Mouse (Mus musculus): ENCODE results near the gene Agap2. TPM values are rescaled to one million over a fixed set of nuclear protein-coding genes. Genes with fewer than 3 reads are reported as not detected.

Gene Agap2
- polyA plus RNA-seq, 2 experiments, result 0.32 to 5.3 TPM

GRCm38 (mm10) chr10:127138328-127139141 is 63.5 kb downstream of the Agap2 start:
- TF ChIP-seq POLR2A (IDR thresholded peaks at IDR 0.05; ENCODE audit: borderline replicate concordance, extremely low read depth, insufficient read depth, insufficient read length), result no peak
- Histone ChIP-seq H3K4me3 (replicated peaks; ENCODE audit: low read length) (no peak overlapping the region), H3K9me3 (ENCODE audit: control insufficient read depth, low read length) (no peaks in the 10 kb centered on the region), H3K4me2 (replicated peaks; ENCODE audit: low read depth, low read length, severe bottlenecking) (no peak overlapping the region), H3K4me1 (ENCODE audit: control insufficient read depth, insufficient read depth, low read length) (no peaks in the 10 kb centered on the region), H3K9ac (ENCODE audit: low read depth, low read length, severe bottlenecking) (no peak overlapping the region), H3K27ac (replicated peaks; ENCODE audit: low read depth, low read length) (no peak overlapping the region), H3K36me3 (ENCODE audit: control insufficient read depth, insufficient read depth, low read length) (no peaks in the 10 kb centered on the region), H3K27me3 (ENCODE audit: control insufficient read depth, insufficient read depth, low read length) (no peaks in the 10 kb centered on the region)
- ATAC-seq (ENCODE audit: low FRiP score, low read depth) (no peak), DNase-seq (ENCODE audit: low spot score) (no peak)
- 80% methylated on average over 18 of the region's 18 CpGs for WGBS

GRCm38 (mm10) chr10:127140971-127141370 is 65.9 kb downstream of the Agap2 start:
- H3K27me3 ChIP-seq (ENCODE audit: control insufficient read depth, insufficient read depth, low read length), result no peaks in the 10 kb centered on the region
- ATAC-seq (ENCODE audit: low FRiP score, low read depth) (no peak), DNase-seq (ENCODE audit: low spot score) (no peak)
- TF ChIP-seq POLR2A (IDR thresholded peaks at IDR 0.05; ENCODE audit: borderline replicate concordance, extremely low read depth, insufficient read depth, insufficient read length), result no peak
- H3K9ac ChIP-seq (ENCODE audit: low read depth, low read length, severe bottlenecking), result no peak overlapping the region
- H3K27ac ChIP-seq (replicated peaks; ENCODE audit: low read depth, low read length), result no peak overlapping the region
- no peaks in the 10 kb centered on the region for H3K9me3 ChIP-seq (ENCODE audit: control insufficient read depth, low read length)
- H3K4me2 ChIP-seq (replicated peaks; ENCODE audit: low read depth, low read length, severe bottlenecking), result no peak overlapping the region
- H3K4me3 ChIP-seq (replicated peaks; ENCODE audit: low read length), result no peak overlapping the region
- no peaks in the 10 kb centered on the region for H3K36me3 ChIP-seq (ENCODE audit: control insufficient read depth, insufficient read depth, low read length)
- WGBS, result 82% methylated on average over 11 of the region's 11 CpGs
- H3K4me1 ChIP-seq (ENCODE audit: control insufficient read depth, insufficient read depth, low read length), result no peaks in the 10 kb centered on the region

- Histone ChIP-seq H3K9ac (ENCODE audit: low read depth, low read length, severe bottlenecking) (no peak overlapping the region), H3K4me3 (replicated peaks; ENCODE audit: low read length) (no peak overlapping the region), H3K27ac (replicated peaks; ENCODE audit: low read depth, low read length) (no peak overlapping the region), H3K27me3 (ENCODE audit: control insufficient read depth, insufficient read depth, low read length) (no peaks in the 10 kb centered on the region), H3K36me3 (ENCODE audit: control insufficient read depth, insufficient read depth, low read length) (no peaks in the 10 kb centered on the region), H3K4me2 (replicated peaks; ENCODE audit: low read depth, low read length, severe bottlenecking) (no peak overlapping the region), H3K4me1 (ENCODE audit: control insufficient read depth, insufficient read depth, low read length) (no peaks in the 10 kb centered on the region), H3K9me3 (ENCODE audit: control insufficient read depth, low read length) (no peaks in the 10 kb centered on the region)
- no peak for TF ChIP-seq POLR2A (IDR thresholded peaks at IDR 0.05; ENCODE audit: borderline replicate concordance, extremely low read depth, insufficient read depth, insufficient read length)
- no peak for DNase-seq (ENCODE audit: low spot score)
- ATAC-seq (ENCODE audit: low FRiP score, low read depth), result no peak
- WGBS, result 76% methylated on average over 8 of the region's 8 CpGs
Observed at GRCm38 (mm10) chr10:127141500-127141899, 66.4 kb downstream of the Agap2 start.

Other genes starting within 250 kb of the Agap2 start
- gene Atp23, start 173.9 kb upstream of the Agap2 start, polyA plus RNA-seq (2012; rRNA removed), result 14.6 and 15.6 TPM in 2 replicates
- 20.4 and 25.4 TPM in 2 replicates for gene Atp23, start 173.9 kb upstream of the Agap2 start, polyA plus RNA-seq (2014; fragmentation: Nextera tagmentation; extraction: Ambion mirVana)
- gene Ctdsp2, start 96.6 kb upstream of the Agap2 start, polyA plus RNA-seq (2012; rRNA removed), result 230 and 284 TPM in 2 replicates
- gene Ctdsp2, start 96.6 kb upstream of the Agap2 start, polyA plus RNA-seq (2014; fragmentation: Nextera tagmentation; extraction: Ambion mirVana), result 143 and 153 TPM in 2 replicates
- gene Avil, start 74.6 kb upstream of the Agap2 start, polyA plus RNA-seq (2012; rRNA removed), result 0.35 and 0.45 TPM in 2 replicates
- 0.22 and 0.28 TPM in 2 replicates for gene Avil, start 74.6 kb upstream of the Agap2 start, polyA plus RNA-seq (2014; fragmentation: Nextera tagmentation; extraction: Ambion mirVana)
- gene Tsfm, start 44.4 kb upstream of the Agap2 start, polyA plus RNA-seq (2012; rRNA removed), result 55.8 and 59.7 TPM in 2 replicates
- gene Tsfm, start 44.4 kb upstream of the Agap2 start, polyA plus RNA-seq (2014; fragmentation: Nextera tagmentation; extraction: Ambion mirVana), result 65.2 and 69.0 TPM in 2 replicates
- gene Mettl1, start 33.9 kb upstream of the Agap2 start, polyA plus RNA-seq (2012; rRNA removed), result 48.6 and 52.0 TPM in 2 replicates
- gene Mettl1, start 33.9 kb upstream of the Agap2 start, polyA plus RNA-seq (2014; fragmentation: Nextera tagmentation; extraction: Ambion mirVana), result 59.1 and 71.3 TPM in 2 replicates
- gene Eef1akmt3, start 33.8 kb upstream of the Agap2 start, polyA plus RNA-seq (2012; rRNA removed), result 3.4 and 3.8 TPM in 2 replicates
- 0.87 and 1.3 TPM in 2 replicates for gene Eef1akmt3, start 33.8 kb upstream of the Agap2 start, polyA plus RNA-seq (2014; fragmentation: Nextera tagmentation; extraction: Ambion mirVana)
- gene Cyp27b1, start 27.0 kb upstream of the Agap2 start, polyA plus RNA-seq (2012; rRNA removed), result 1.1 and 1.5 TPM in 2 replicates
- gene Cyp27b1, start 27.0 kb upstream of the Agap2 start, polyA plus RNA-seq (2014; fragmentation: Nextera tagmentation; extraction: Ambion mirVana), result 0.19 and 0.53 TPM in 2 replicates
- 8.6 and 9.8 TPM in 2 replicates for gene March9, start 15.1 kb upstream of the Agap2 start, polyA plus RNA-seq (2012; rRNA removed)
- 2.7 and 3.1 TPM in 2 replicates for gene March9, start 15.1 kb upstream of the Agap2 start, polyA plus RNA-seq (2014; fragmentation: Nextera tagmentation; extraction: Ambion mirVana)
- 1,132 and 1,227 TPM in 2 replicates for gene Cdk4, start 11.8 kb upstream of the Agap2 start, polyA plus RNA-seq (2012; rRNA removed)
- 1,659 and 1,732 TPM in 2 replicates for gene Cdk4, start 11.8 kb upstream of the Agap2 start, polyA plus RNA-seq (2014; fragmentation: Nextera tagmentation; extraction: Ambion mirVana)
- 124 and 164 TPM in 2 replicates for gene Tspan31, start 5.0 kb upstream of the Agap2 start, polyA plus RNA-seq (2012; rRNA removed)
- 58.3 and 72.1 TPM in 2 replicates for gene Tspan31, start 5.0 kb upstream of the Agap2 start, polyA plus RNA-seq (2014; fragmentation: Nextera tagmentation; extraction: Ambion mirVana)
- gene Os9, start 45.8 kb downstream of the Agap2 start, polyA plus RNA-seq (2012; rRNA removed), result 60.6 and 61.0 TPM in 2 replicates
- gene Os9, start 45.8 kb downstream of the Agap2 start, polyA plus RNA-seq (2014; fragmentation: Nextera tagmentation; extraction: Ambion mirVana), result 54.7 and 57.6 TPM in 2 replicates
- 12.1 and 15.0 TPM in 2 replicates for gene B4galnt1, start 89.9 kb downstream of the Agap2 start, polyA plus RNA-seq (2012; rRNA removed)
- gene B4galnt1, start 89.9 kb downstream of the Agap2 start, polyA plus RNA-seq (2014; fragmentation: Nextera tagmentation; extraction: Ambion mirVana), result 10.8 and 11.8 TPM in 2 replicates
- 2.9 and 3.7 TPM in 2 replicates for gene Slc26a10, start 105.4 kb downstream of the Agap2 start, polyA plus RNA-seq (2012; rRNA removed)
- gene Slc26a10, start 105.4 kb downstream of the Agap2 start, polyA plus RNA-seq (2014; fragmentation: Nextera tagmentation; extraction: Ambion mirVana), result 0.81 and 1.2 TPM in 2 replicates
- gene Arhgef25, start 114.8 kb downstream of the Agap2 start, polyA plus RNA-seq (2012; rRNA removed), result 228 and 246 TPM in 2 replicates
- gene Arhgef25, start 114.8 kb downstream of the Agap2 start, polyA plus RNA-seq (2014; fragmentation: Nextera tagmentation; extraction: Ambion mirVana), result 86.8 and 113 TPM in 2 replicates
- gene Dtx3, start 120.4 kb downstream of the Agap2 start, polyA plus RNA-seq (2012; rRNA removed), result 565 and 712 TPM in 2 replicates
- 157 and 184 TPM in 2 replicates for gene Dtx3, start 120.4 kb downstream of the Agap2 start, polyA plus RNA-seq (2014; fragmentation: Nextera tagmentation; extraction: Ambion mirVana)
- gene Pip4k2c, start 136.3 kb downstream of the Agap2 start, polyA plus RNA-seq (2012; rRNA removed), result 33.1 and 37.5 TPM in 2 replicates
- 22.0 and 23.3 TPM in 2 replicates for gene Pip4k2c, start 136.3 kb downstream of the Agap2 start, polyA plus RNA-seq (2014; fragmentation: Nextera tagmentation; extraction: Ambion mirVana)
- 9.4 and 9.7 TPM in 2 replicates for gene Kif5a, start 188.1 kb downstream of the Agap2 start, polyA plus RNA-seq (2012; rRNA removed)
- gene Kif5a, start 188.1 kb downstream of the Agap2 start, polyA plus RNA-seq (2014; fragmentation: Nextera tagmentation; extraction: Ambion mirVana), result 2.8 and 3.5 TPM in 2 replicates
- 221 and 240 TPM in 2 replicates for gene Dctn2, start 191.1 kb downstream of the Agap2 start, polyA plus RNA-seq (2012; rRNA removed)
- gene Dctn2, start 191.1 kb downstream of the Agap2 start, polyA plus RNA-seq (2014; fragmentation: Nextera tagmentation; extraction: Ambion mirVana), result 168 and 178 TPM in 2 replicates
- gene Mbd6, start 213.7 kb downstream of the Agap2 start, polyA plus RNA-seq (2012; rRNA removed), result 68.1 and 86.6 TPM in 2 replicates
- 19.9 and 20.7 TPM in 2 replicates for gene Mbd6, start 213.7 kb downstream of the Agap2 start, polyA plus RNA-seq (2014; fragmentation: Nextera tagmentation; extraction: Ambion mirVana)
- 78.5 and 79.8 TPM in 2 replicates for gene Mars, start 236.5 kb downstream of the Agap2 start, polyA plus RNA-seq (2012; rRNA removed)
- gene Mars, start 236.5 kb downstream of the Agap2 start, polyA plus RNA-seq (2014; fragmentation: Nextera tagmentation; extraction: Ambion mirVana), result 113 and 114 TPM in 2 replicates
- 5.5 and 5.8 TPM in 2 replicates for gene Arhgap9, start 246.7 kb downstream of the Agap2 start, polyA plus RNA-seq (2012; rRNA removed)
- gene Arhgap9, start 246.7 kb downstream of the Agap2 start, polyA plus RNA-seq (2014; fragmentation: Nextera tagmentation; extraction: Ambion mirVana), result 5.6 and 7.5 TPM in 2 replicates

Measured in limb, embryonic 14.5 days (tissue).